ENCODE assay signal across 20 mouse cellular contexts in the genomic region with DNA sequence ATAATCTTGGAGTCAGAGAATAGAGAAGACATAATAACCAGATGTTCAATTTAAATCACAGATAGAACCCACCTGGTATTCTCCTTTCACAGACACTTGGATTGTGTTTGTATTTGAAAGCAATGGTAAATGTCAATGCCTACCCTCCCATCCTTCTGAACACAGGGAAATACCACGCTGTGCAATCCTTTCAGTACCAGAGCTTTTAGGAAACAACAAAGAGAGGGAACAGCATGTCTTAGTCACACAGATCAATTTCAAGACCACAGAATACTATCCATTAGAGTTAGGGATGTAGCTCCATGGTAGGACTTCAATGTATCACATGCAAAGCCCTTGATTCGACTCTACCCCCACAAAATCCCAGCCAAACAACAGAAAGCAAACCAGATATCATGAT.
DNase-seq lines count a peak whose midpoint lies in the region; ATAC-seq lines count a peak whose summit lies in the region.
"Had no signal": no experiment of that assay in that cellular context is flagged by ENCODE, and none has a peak within 500 bp of the region (broad histone marks: within the 10 kb centered on the region; RNA-seq: fewer than 3 reads in every experiment).

No protein-coding gene starts in this region.

- DNase-seq in heart, adult 11 months: peak; percentile 22
- no peak for DNase-seq in midbrain, embryonic 11.5 days (ENCODE audit: low spot score, missing footprints)
- DNase-seq in R1 (ENCODE audit: low read depth, low spot score): peak; percentile 70
- DNase-seq in ZHBTc4 (ENCODE audit: low read depth, low spot score): peak; percentile 10
- DNase-seq in left cerebral cortex, postnatal 10 days (ENCODE audit: extremely low spot score in 1 of 2, low spot score in 2 of 2): no peak
- DNase-seq in kidney, adult 9 months: no peak
- DNase-seq: adrenal gland, adult 2 months; adrenal gland, postnatal 10 days; adrenal gland, postnatal 25 days; cerebellum, adult 11-12 months; cerebellum, adult 2 months; cerebellum, adult 9-10 months; cerebellum, postnatal 10 days; cerebellum, postnatal 25 days; forebrain, postnatal 0 days had no signal

- no peaks in the 10 kb centered on the region for H3K27me3 ChIP-seq in heart, embryonic 11.5 days (ENCODE audit: control insufficient read depth, insufficient read depth, low read length)
- no peaks in the 10 kb centered on the region for H3K27me3 ChIP-seq in midbrain, embryonic 16.5 days (ENCODE audit: control insufficient read depth, insufficient read depth, low read depth, low read length)
- no peaks in the 10 kb centered on the region for H3K27me3 ChIP-seq in midbrain, embryonic 11.5 days (ENCODE audit: control insufficient read depth, insufficient read depth, low read length)
- H3K27me3 ChIP-seq: embryonic facial prominence, embryonic 12.5 days; forebrain, embryonic 13.5 days had no signal

- H3K4me2 ChIP-seq in heart, embryonic 11.5 days: no peak overlapping the region
- no peak overlapping the region for H3K4me2 ChIP-seq in midbrain, embryonic 16.5 days (ENCODE audit: low read length)
- H3K4me2 ChIP-seq in midbrain, embryonic 11.5 days: no peak overlapping the region
- H3K4me2 ChIP-seq: embryonic facial prominence, embryonic 12.5 days; forebrain, embryonic 13.5 days had no signal

- 0 out of 2 replicates have a peak, but pooled peaks cover 2% of the 10 kb centered on the region for H3K36me3 ChIP-seq in heart, embryonic 11.5 days (ENCODE audit: control insufficient read depth, insufficient read depth, low read length)
- H3K36me3 ChIP-seq in midbrain, embryonic 16.5 days (ENCODE audit: control insufficient read depth, insufficient read depth, low read length): 0 out of 2 replicates have a peak, but pooled peaks cover 2% of the 10 kb centered on the region
- H3K36me3 ChIP-seq in midbrain, embryonic 11.5 days (ENCODE audit: control insufficient read depth, insufficient read depth, low read length): 0 out of 2 replicates have a peak, but pooled peaks cover 3% of the 10 kb centered on the region

- no peak for ATAC-seq in heart, embryonic 11.5 days (replicated peaks; ENCODE audit: insufficient number of reproducible peaks, low FRiP score, low TSS enrichment)
- 0 out of 2 replicates have a peak, but pooled peaks have one; percentile 34 for ATAC-seq in midbrain, embryonic 16.5 days
- ATAC-seq in midbrain, embryonic 11.5 days (ENCODE audit: low FRiP score): no peak
- ATAC-seq: forebrain, embryonic 13.5 days; forebrain, postnatal 0 days had no signal

- H3K4me1 ChIP-seq in heart, embryonic 11.5 days (ENCODE audit: control insufficient read depth, insufficient read depth, low read length): no peaks in the 10 kb centered on the region
- 0 out of 2 replicates have a peak, but pooled peaks cover 3% of the 10 kb centered on the region for H3K4me1 ChIP-seq in midbrain, embryonic 16.5 days (ENCODE audit: control insufficient read depth, insufficient read depth, low read length)
- H3K4me1 ChIP-seq in midbrain, embryonic 11.5 days (ENCODE audit: control insufficient read depth, insufficient read depth, low read length): no peaks in the 10 kb centered on the region
- H3K4me1 ChIP-seq: embryonic facial prominence, embryonic 10.5 days; embryonic facial prominence, embryonic 12.5 days had no signal

- H3K9me3 ChIP-seq in heart, embryonic 11.5 days (replicated peaks; ENCODE audit: control insufficient read depth, low read length): no peaks in the 10 kb centered on the region
- 0 out of 2 replicates have a peak, but pooled peaks cover under 1% of the 10 kb centered on the region for H3K9me3 ChIP-seq in midbrain, embryonic 16.5 days (replicated peaks; ENCODE audit: control insufficient read depth, low read length, poor library complexity, severe bottlenecking)
- no peaks in the 10 kb centered on the region for H3K9me3 ChIP-seq in midbrain, embryonic 11.5 days (ENCODE audit: control insufficient read depth, low read length)
- H3K9me3 ChIP-seq: embryonic facial prominence, embryonic 12.5 days; forebrain, embryonic 13.5 days had no signal

- WGBS in heart, embryonic 11.5 days (ENCODE audit: insufficient replicate concordance): 87% methylated on average over 2 of the region's 2 CpGs
- 34% methylated on average over 2 of the region's 2 CpGs for WGBS in midbrain, embryonic 16.5 days
- WGBS in midbrain, embryonic 11.5 days: 55% methylated on average over 2 of the region's 2 CpGs

- H3K9ac ChIP-seq in heart, embryonic 11.5 days (ENCODE audit: low read depth, low read length): no peak overlapping the region
- H3K9ac ChIP-seq in midbrain, embryonic 16.5 days (ENCODE audit: low read depth, low read length): no peak overlapping the region
- no peak overlapping the region for H3K9ac ChIP-seq in midbrain, embryonic 11.5 days (ENCODE audit: low read length)
- H3K9ac ChIP-seq: embryonic facial prominence, embryonic 12.5 days; forebrain, embryonic 13.5 days; forebrain, postnatal 0 days had no signal

- H3K4me3 ChIP-seq in heart, embryonic 11.5 days (ENCODE audit: low read depth, low read length): no peak overlapping the region
- H3K4me3 ChIP-seq in midbrain, embryonic 16.5 days (ENCODE audit: low read depth, low read length): no peak overlapping the region
- no peak overlapping the region for H3K4me3 ChIP-seq in midbrain, embryonic 11.5 days (ENCODE audit: low read depth, low read length)
- H3K4me3 ChIP-seq: embryonic facial prominence, embryonic 10.5 days; embryonic facial prominence, embryonic 12.5 days; forebrain, embryonic 13.5 days had no signal

- intact Hi-C loops in left cerebral cortex, postnatal 10 days (cut with DNase I): no loop called here

- no peak overlapping the region for H3K27ac ChIP-seq in heart, embryonic 11.5 days (ENCODE audit: low read depth, low read length)
- H3K27ac ChIP-seq in midbrain, embryonic 16.5 days (ENCODE audit: low read length): no peak overlapping the region
- no peak overlapping the region for H3K27ac ChIP-seq in midbrain, embryonic 11.5 days (ENCODE audit: low read depth, low read length)
- H3K27ac ChIP-seq: embryonic facial prominence, embryonic 10.5 days; embryonic facial prominence, embryonic 12.5 days; forebrain, embryonic 13.5 days had no signal

Comparison
In these comparisons a context has a peak if more than half of its experiments do, and no peak if none do; other contexts are left out.
1. DNase-seq: peak in heart, adult 11 months (single experiment), R1 (single experiment) and ZHBTc4 (single experiment); none in midbrain, embryonic 11.5 days (single experiment), left cerebral cortex, postnatal 10 days (0 of 2) and kidney, adult 9 months (single experiment).